Mouse (Mus musculus): ENCODE measurements around the gene Ldlr.

DNA sequence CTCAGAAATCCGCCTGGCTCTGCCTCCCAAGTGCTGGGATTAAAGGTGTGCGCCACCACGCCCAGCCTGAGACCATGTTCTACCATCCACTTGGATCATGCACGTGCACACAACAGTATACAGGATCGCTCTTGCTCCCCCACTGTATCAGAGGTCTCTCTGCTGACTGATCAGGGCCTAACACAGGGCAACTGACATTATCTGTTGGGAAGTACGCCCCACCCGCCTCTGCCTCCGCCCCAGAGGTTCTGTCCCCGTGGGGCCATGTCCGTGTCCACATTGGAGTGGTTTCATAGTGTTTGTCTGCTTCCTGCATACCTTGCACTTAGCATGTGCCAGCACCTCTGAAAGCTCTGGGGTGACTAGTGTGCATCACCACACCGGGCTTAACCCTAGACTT lies 18.2 kb downstream of the Ldlr start:
- TF ChIP-seq POLR2A (IDR thresholded peaks at IDR 0.05; ENCODE audit: borderline replicate concordance, low read depth, low read length): no peak
- no peak for TF ChIP-seq CTCF (IDR thresholded peaks at IDR 0.05; ENCODE audit: low read depth, low read length)

Measured in bone marrow macrophage, adult 2 months (primary cell).